Mouse (Mus musculus): ENCODE data around the gene Vipas39. TPM values are rescaled to one million over a fixed set of nuclear protein-coding genes. Genes with fewer than 3 reads are reported as not detected.

Vipas39 gene
- polyA plus RNA-seq, 1 experiment from 2014 or later = 67.8 TPM

- WGBS = 97% methylated on average over 6 of the region's 6 CpGs
- Histone ChIP-seq H3K36me3 (ENCODE audit: control insufficient read depth, insufficient read depth, low read length) (peaks cover 83% of the 10 kb centered on the region), H3K9me3 (ENCODE audit: control insufficient read depth, low read length) (no peaks in the 10 kb centered on the region), H3K9ac (replicated peaks; ENCODE audit: low read depth, low read length) (no peak overlapping the region), H3K4me3 (ENCODE audit: low read depth, low read length) (no peak overlapping the region), H3K27me3 (ENCODE audit: control insufficient read depth, insufficient read depth, low read length) (no peaks in the 10 kb centered on the region), H3K4me1 (ENCODE audit: control insufficient read depth, insufficient read depth, low read length) (no peaks in the 10 kb centered on the region), H3K27ac (ENCODE audit: low read depth, low read length) (no peak overlapping the region), H3K4me2 (ENCODE audit: low read depth, low read length) (no peak overlapping the region)
- ATAC-seq (ENCODE audit: low read depth) = no peak
Observed at GRCm38 (mm10) chr12:87253878-87254277, 12.2 kb downstream of the Vipas39 start.

GRCm38 (mm10) chr12:87250161-87250560 is 15.9 kb downstream of the Vipas39 start:
- no peak overlapping the region for H3K27ac ChIP-seq (ENCODE audit: low read depth, low read length)
- no peaks in the 10 kb centered on the region for H3K4me1 ChIP-seq (ENCODE audit: control insufficient read depth, insufficient read depth, low read length)
- H3K4me3 ChIP-seq (ENCODE audit: low read depth, low read length) = no peak overlapping the region
- H3K9ac ChIP-seq (replicated peaks; ENCODE audit: low read depth, low read length) = no peak overlapping the region
- H3K36me3 ChIP-seq (ENCODE audit: control insufficient read depth, insufficient read depth, low read length) = peaks cover 74% of the 10 kb centered on the region
- WGBS = 96% methylated on average over 6 of the region's 6 CpGs
- ATAC-seq (ENCODE audit: low read depth) = no peak
- H3K4me2 ChIP-seq (ENCODE audit: low read depth, low read length) = no peak overlapping the region
- H3K9me3 ChIP-seq (ENCODE audit: control insufficient read depth, low read length) = no peaks in the 10 kb centered on the region
- H3K27me3 ChIP-seq (ENCODE audit: control insufficient read depth, insufficient read depth, low read length) = no peaks in the 10 kb centered on the region

GRCm38 (mm10) chr12:87238632-87239031 is 27.4 kb downstream of the Vipas39 start, which contains the start of gene Noxred1:
TSS of gene Noxred1 (minus strand) at chr12:87238732.
- ATAC-seq (ENCODE audit: low read depth) = no peak
- H3K27me3 ChIP-seq (ENCODE audit: control insufficient read depth, insufficient read depth, low read length) = no peaks in the 10 kb centered on the region
- no peaks in the 10 kb centered on the region for H3K4me1 ChIP-seq (ENCODE audit: control insufficient read depth, insufficient read depth, low read length)
- H3K4me2 ChIP-seq (ENCODE audit: low read depth, low read length) = no peak within 1 kb of the TSS
- H3K4me3 ChIP-seq (ENCODE audit: low read depth, low read length) = no peak within 1 kb of the TSS
- 100% methylated on average over 1 of the region's 1 CpGs for WGBS
- no peak within 1 kb of the TSS for H3K9ac ChIP-seq (replicated peaks; ENCODE audit: low read depth, low read length)
- H3K27ac ChIP-seq (ENCODE audit: low read depth, low read length) = no peak within 1 kb of the TSS
- H3K36me3 ChIP-seq (ENCODE audit: control insufficient read depth, insufficient read depth, low read length) = peaks cover 36% of the 10 kb centered on the region
- H3K9me3 ChIP-seq (ENCODE audit: control insufficient read depth, low read length) = no peaks in the 10 kb centered on the region

- H3K27me3 ChIP-seq (ENCODE audit: control insufficient read depth, insufficient read depth, low read length) = no peaks in the 10 kb centered on the region
- no peak overlapping the region for H3K9ac ChIP-seq (replicated peaks; ENCODE audit: low read depth, low read length)
- no peaks in the 10 kb centered on the region for H3K4me1 ChIP-seq (ENCODE audit: control insufficient read depth, insufficient read depth, low read length)
- no peaks in the 10 kb centered on the region for H3K9me3 ChIP-seq (ENCODE audit: control insufficient read depth, low read length)
- WGBS = 86% methylated on average over 5 of the region's 5 CpGs
- peaks cover 25% of the 10 kb centered on the region for H3K36me3 ChIP-seq (ENCODE audit: control insufficient read depth, insufficient read depth, low read length)
- no peak overlapping the region for H3K27ac ChIP-seq (ENCODE audit: low read depth, low read length)
- ATAC-seq (ENCODE audit: low read depth) = no peak
- H3K4me2 ChIP-seq (ENCODE audit: low read depth, low read length) = no peak overlapping the region
- no peak overlapping the region for H3K4me3 ChIP-seq (ENCODE audit: low read depth, low read length)
Observed at GRCm38 (mm10) chr12:87236882-87237483, 29.1 kb downstream of the Vipas39 start.

GRCm38 (mm10) chr12:87230379-87230895 is 35.6 kb downstream of the Vipas39 start:
- no peaks in the 10 kb centered on the region for H3K36me3 ChIP-seq (ENCODE audit: control insufficient read depth, insufficient read depth, low read length)
- no peak overlapping the region for H3K27ac ChIP-seq (ENCODE audit: low read depth, low read length)
- H3K4me1 ChIP-seq (ENCODE audit: control insufficient read depth, insufficient read depth, low read length) = no peaks in the 10 kb centered on the region
- H3K9me3 ChIP-seq (ENCODE audit: control insufficient read depth, low read length) = no peaks in the 10 kb centered on the region
- H3K27me3 ChIP-seq (ENCODE audit: control insufficient read depth, insufficient read depth, low read length) = no peaks in the 10 kb centered on the region
- H3K4me3 ChIP-seq (ENCODE audit: low read depth, low read length) = no peak overlapping the region
- ATAC-seq (ENCODE audit: low read depth) = no peak
- no peak overlapping the region for H3K9ac ChIP-seq (replicated peaks; ENCODE audit: low read depth, low read length)
- no peak overlapping the region for H3K4me2 ChIP-seq (ENCODE audit: low read depth, low read length)

GRCm38 (mm10) chr12:87229633-87230032 is 36.4 kb downstream of the Vipas39 start:
- Histone ChIP-seq H3K36me3 (ENCODE audit: control insufficient read depth, insufficient read depth, low read length) (no peaks in the 10 kb centered on the region), H3K4me1 (ENCODE audit: control insufficient read depth, insufficient read depth, low read length) (no peaks in the 10 kb centered on the region), H3K9ac (replicated peaks; ENCODE audit: low read depth, low read length) (no peak overlapping the region), H3K27ac (ENCODE audit: low read depth, low read length) (no peak overlapping the region), H3K4me3 (ENCODE audit: low read depth, low read length) (no peak overlapping the region), H3K9me3 (ENCODE audit: control insufficient read depth, low read length) (no peaks in the 10 kb centered on the region), H3K27me3 (ENCODE audit: control insufficient read depth, insufficient read depth, low read length) (no peaks in the 10 kb centered on the region), H3K4me2 (ENCODE audit: low read depth, low read length) (no peak overlapping the region)
- no peak for ATAC-seq (ENCODE audit: low read depth)
- 94% methylated on average over 2 of the region's 2 CpGs for WGBS

- 76% methylated on average over 7 of the region's 7 CpGs for whole genome bisulfite sequencing
- Histone ChIP-seq H3K27me3 (ENCODE audit: control insufficient read depth, insufficient read depth, low read length) (no peaks in the 10 kb centered on the region), H3K4me2 (ENCODE audit: low read depth, low read length) (no peak overlapping the region), H3K9ac (replicated peaks; ENCODE audit: low read depth, low read length) (no peak overlapping the region), H3K27ac (ENCODE audit: low read depth, low read length) (no peak overlapping the region), H3K4me1 (ENCODE audit: control insufficient read depth, insufficient read depth, low read length) (no peaks in the 10 kb centered on the region), H3K4me3 (ENCODE audit: low read depth, low read length) (no peak overlapping the region), H3K9me3 (ENCODE audit: control insufficient read depth, low read length) (no peaks in the 10 kb centered on the region), H3K36me3 (ENCODE audit: control insufficient read depth, insufficient read depth, low read length) (no peaks in the 10 kb centered on the region)
- no peak for ATAC-seq (ENCODE audit: low read depth)
Observed at GRCm38 (mm10) chr12:87226801-87227200, 39.3 kb downstream of the Vipas39 start.

GRCm38 (mm10) chr12:87224950-87225349 is 41.1 kb downstream of the Vipas39 start:
- no peak overlapping the region for H3K27ac ChIP-seq (ENCODE audit: low read depth, low read length)
- no peaks in the 10 kb centered on the region for H3K4me1 ChIP-seq (ENCODE audit: control insufficient read depth, insufficient read depth, low read length)
- WGBS = 74% methylated on average over 10 of the region's 10 CpGs
- H3K9ac ChIP-seq (replicated peaks; ENCODE audit: low read depth, low read length) = no peak overlapping the region
- H3K4me3 ChIP-seq (ENCODE audit: low read depth, low read length) = no peak overlapping the region
- H3K36me3 ChIP-seq (ENCODE audit: control insufficient read depth, insufficient read depth, low read length) = no peaks in the 10 kb centered on the region
- no peak for ATAC-seq (ENCODE audit: low read depth)
- no peak overlapping the region for H3K4me2 ChIP-seq (ENCODE audit: low read depth, low read length)
- H3K9me3 ChIP-seq (ENCODE audit: control insufficient read depth, low read length) = no peaks in the 10 kb centered on the region
- no peaks in the 10 kb centered on the region for H3K27me3 ChIP-seq (ENCODE audit: control insufficient read depth, insufficient read depth, low read length)

- no peak overlapping the region for H3K27ac ChIP-seq (ENCODE audit: low read depth, low read length)
- 75% methylated on average over 7 of the region's 7 CpGs for WGBS
- ATAC-seq (ENCODE audit: low read depth) = no peak
- H3K9me3 ChIP-seq (ENCODE audit: control insufficient read depth, low read length) = no peaks in the 10 kb centered on the region
- H3K4me1 ChIP-seq (ENCODE audit: control insufficient read depth, insufficient read depth, low read length) = no peaks in the 10 kb centered on the region
- no peak overlapping the region for H3K4me2 ChIP-seq (ENCODE audit: low read depth, low read length)
- H3K27me3 ChIP-seq (ENCODE audit: control insufficient read depth, insufficient read depth, low read length) = no peaks in the 10 kb centered on the region
- no peak overlapping the region for H3K9ac ChIP-seq (replicated peaks; ENCODE audit: low read depth, low read length)
- H3K4me3 ChIP-seq (ENCODE audit: low read depth, low read length) = no peak overlapping the region
- H3K36me3 ChIP-seq (ENCODE audit: control insufficient read depth, insufficient read depth, low read length) = no peaks in the 10 kb centered on the region
Observed at GRCm38 (mm10) chr12:87219362-87219761, 46.7 kb downstream of the Vipas39 start.
